Mouse (Mus musculus) erythroblast, embryonic 14.5 days (primary cell): ENCODE data around the gene Oxct1. TPM values are rescaled to one million over a fixed set of nuclear protein-coding genes. Genes with fewer than 3 reads are reported as not detected.

ENCODE experiments used
- H3K27me3 ChIP-seq: 2 replicates; pipeline ENCODE4 v1.6.1; 2012; ENCODE audit warnings: inconsistent platforms; ENCODE audit not compliant: control insufficient read depth
- H3K36me3 ChIP-seq: 2 replicates; pipeline ENCODE4 v1.6.1; 2012; ENCODE audit warnings: mild to moderate bottlenecking, inconsistent platforms; ENCODE audit not compliant: control insufficient read depth
- H3K4me1 ChIP-seq: 2 replicates; pipeline ENCODE4 v1.6.1; 2012; ENCODE audit warnings: inconsistent platforms; ENCODE audit not compliant: control insufficient read depth
- H3K4me3 ChIP-seq: replicated peaks from 2 replicates; pipeline ENCODE3; 2012; ENCODE audit warnings: moderate library complexity, mild to moderate bottlenecking, inconsistent platforms
- H3K9me3 ChIP-seq: 2 replicates; pipeline ENCODE4 v1.6.1; 2012; ENCODE audit warnings: low read length, inconsistent platforms, mixed read lengths; ENCODE audit not compliant: control insufficient read depth
- GATA1 ChIP-seq: IDR thresholded peaks from 2 replicates; pipeline ENCODE4 v1.6.1; 2012; ENCODE audit warnings: low read length, inconsistent platforms, mixed read lengths
- TAL1 ChIP-seq: IDR thresholded peaks from 3 replicates; pipeline ENCODE4 v1.6.1; 2012; ENCODE audit warnings: low read length, inconsistent platforms, mixed read lengths
- polyA plus RNA-seq: library from polyadenylated mRNA; stranded (reverse); fragments of >175 nt; gene quantifications from 2 replicates; pipeline ENCODE4 v1.2.3, GENCODE M21; 2012

The Oxct1 gene
- polyA plus RNA-seq, 1 experiment = 0.70 TPM

GRCm38 (mm10) chr15:4063574-4063973, 37.4 kb downstream of the Oxct1 start:
- H3K9me3 ChIP-seq = no peaks in the 10 kb centered on the region
- TF ChIP-seq TAL1 = no peak
- no peak for TF ChIP-seq GATA1
- no peaks in the 10 kb centered on the region for H3K27me3 ChIP-seq
- no peaks in the 10 kb centered on the region for H3K4me1 ChIP-seq
- peaks cover 2% of the 10 kb centered on the region; the same call in 1 of the 2 replicates for H3K36me3 ChIP-seq
- no peak overlapping the region for H3K4me3 ChIP-seq

- Histone ChIP-seq H3K27me3 (no peaks in the 10 kb centered on the region), H3K4me1 (no peaks in the 10 kb centered on the region), H3K9me3 (no peaks in the 10 kb centered on the region), H3K4me3 (no peak overlapping the region), H3K36me3 (peaks cover 2% of the 10 kb centered on the region; the same call in 1 of the 2 replicates)
- no peak for TF ChIP-seq GATA1
Measured at GRCm38 (mm10) chr15:4064013-4064412, 37.8 kb downstream of the Oxct1 start.

GRCm38 (mm10) chr15:4064694-4065093, 38.5 kb downstream of the Oxct1 start:
- H3K4me3 ChIP-seq = no peak overlapping the region

GRCm38 (mm10) chr15:4067273-4067990, 41.2 kb downstream of the Oxct1 start:
- no peaks in the 10 kb centered on the region for H3K27me3 ChIP-seq
- no peak for TF ChIP-seq TAL1
- no peaks in the 10 kb centered on the region for H3K36me3 ChIP-seq
- H3K4me3 ChIP-seq = no peak overlapping the region
- H3K9me3 ChIP-seq = no peaks in the 10 kb centered on the region
- no peaks in the 10 kb centered on the region for H3K4me1 ChIP-seq

More at GRCm38 (mm10) chr15:4064694-4065093, 38.5 kb downstream of the Oxct1 start:
- no peaks in the 10 kb centered on the region for H3K27me3 ChIP-seq
- H3K9me3 ChIP-seq = no peaks in the 10 kb centered on the region
- no peaks in the 10 kb centered on the region for H3K4me1 ChIP-seq
- no peak for TF ChIP-seq TAL1
- TF ChIP-seq GATA1 = no peak
- peaks cover 2% of the 10 kb centered on the region; the same call in 1 of the 2 replicates for H3K36me3 ChIP-seq

DNA sequence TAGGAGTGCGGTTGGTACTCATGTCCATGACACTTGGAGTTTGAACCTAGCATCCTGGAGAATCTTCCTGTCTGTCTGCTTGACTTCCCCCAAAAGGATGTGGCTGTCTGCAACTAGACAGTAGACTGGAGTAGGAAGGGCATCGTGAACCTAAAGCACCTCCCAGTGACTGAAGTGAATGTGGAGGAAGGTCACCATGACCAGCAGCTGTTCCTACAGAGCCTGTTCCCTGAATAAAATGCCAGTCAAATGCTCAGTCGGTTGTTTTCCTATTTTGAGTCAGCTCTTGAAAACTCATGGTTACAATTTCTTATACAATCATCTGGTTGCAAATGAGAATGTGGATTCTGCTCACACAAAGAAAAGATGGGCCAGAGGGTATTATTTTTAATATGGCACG, 51.8 kb downstream of the Oxct1 start:
- TF ChIP-seq TAL1 = no peak
- no peak for TF ChIP-seq GATA1
- Histone ChIP-seq H3K36me3 (no peaks in the 10 kb centered on the region), H3K27me3 (no peaks in the 10 kb centered on the region), H3K4me1 (no peaks in the 10 kb centered on the region), H3K9me3 (no peaks in the 10 kb centered on the region), H3K4me3 (no peak overlapping the region)

DNA sequence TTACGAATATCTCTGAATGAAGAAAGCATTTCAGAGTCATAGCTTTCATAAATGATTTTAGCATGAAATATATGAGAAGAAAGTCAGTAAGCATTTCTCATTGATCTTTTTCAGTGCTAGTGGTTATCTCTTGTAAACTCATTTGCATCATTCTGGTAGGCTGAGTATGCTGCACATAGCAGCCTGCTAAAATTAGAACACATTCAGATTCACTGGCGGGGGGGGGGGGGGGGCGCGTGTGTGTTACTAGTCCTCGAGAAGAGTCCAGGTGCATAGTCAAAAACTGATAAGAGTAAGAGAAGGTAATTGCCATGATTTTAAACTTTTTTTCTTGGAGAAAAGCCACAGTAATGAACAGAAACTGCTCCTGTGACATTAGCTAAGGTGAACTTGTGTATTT, 52.6 kb downstream of the Oxct1 start:
- no peaks in the 10 kb centered on the region for H3K9me3 ChIP-seq
- no peaks in the 10 kb centered on the region for H3K36me3 ChIP-seq
- no peak for TF ChIP-seq GATA1
- no peak for TF ChIP-seq TAL1
- H3K4me3 ChIP-seq = no peak overlapping the region
- no peaks in the 10 kb centered on the region for H3K4me1 ChIP-seq
- no peaks in the 10 kb centered on the region for H3K27me3 ChIP-seq

DNA sequence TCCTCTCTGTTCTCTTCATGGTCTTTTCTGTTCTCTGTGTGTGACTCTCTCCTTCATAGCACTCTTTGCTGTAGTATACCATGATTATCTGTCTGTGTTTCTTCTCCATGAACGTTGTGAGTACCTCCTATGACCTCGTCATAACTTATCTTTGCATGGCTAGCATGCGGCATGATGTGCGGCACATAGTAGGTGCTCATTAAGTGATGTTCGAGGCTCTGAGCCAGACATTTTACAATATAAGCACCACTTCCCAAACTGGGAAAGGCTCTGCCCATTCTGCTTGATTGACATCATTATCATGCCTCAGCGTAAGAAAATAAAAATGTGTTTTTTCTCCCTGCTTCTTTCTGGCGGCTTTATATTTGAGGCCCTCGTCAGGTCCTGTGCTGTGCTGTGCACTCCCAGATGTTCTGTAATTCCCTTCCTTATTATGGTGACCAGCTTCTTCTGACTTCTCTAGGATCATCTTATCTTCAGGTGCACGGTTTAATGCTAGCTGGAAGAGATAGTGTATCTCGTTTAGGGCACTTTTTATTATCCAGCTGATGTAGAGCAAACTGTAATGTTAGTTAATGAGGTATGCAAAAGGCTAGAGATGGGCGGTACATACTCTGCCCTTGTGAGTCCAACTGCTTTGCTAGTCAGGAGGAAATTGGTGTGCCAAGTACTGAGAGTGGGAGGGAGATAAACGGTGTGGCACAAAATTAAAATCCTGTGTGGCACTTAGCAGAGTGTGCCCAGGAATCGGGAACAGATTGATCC, 53.4 kb downstream of the Oxct1 start:
- no peak overlapping the region for H3K4me3 ChIP-seq
- H3K36me3 ChIP-seq = no peaks in the 10 kb centered on the region
- no peaks in the 10 kb centered on the region for H3K4me1 ChIP-seq
- H3K9me3 ChIP-seq = no peaks in the 10 kb centered on the region
- TF ChIP-seq TAL1 (no peak), GATA1 (no peak)
- no peaks in the 10 kb centered on the region for H3K27me3 ChIP-seq

DNA sequence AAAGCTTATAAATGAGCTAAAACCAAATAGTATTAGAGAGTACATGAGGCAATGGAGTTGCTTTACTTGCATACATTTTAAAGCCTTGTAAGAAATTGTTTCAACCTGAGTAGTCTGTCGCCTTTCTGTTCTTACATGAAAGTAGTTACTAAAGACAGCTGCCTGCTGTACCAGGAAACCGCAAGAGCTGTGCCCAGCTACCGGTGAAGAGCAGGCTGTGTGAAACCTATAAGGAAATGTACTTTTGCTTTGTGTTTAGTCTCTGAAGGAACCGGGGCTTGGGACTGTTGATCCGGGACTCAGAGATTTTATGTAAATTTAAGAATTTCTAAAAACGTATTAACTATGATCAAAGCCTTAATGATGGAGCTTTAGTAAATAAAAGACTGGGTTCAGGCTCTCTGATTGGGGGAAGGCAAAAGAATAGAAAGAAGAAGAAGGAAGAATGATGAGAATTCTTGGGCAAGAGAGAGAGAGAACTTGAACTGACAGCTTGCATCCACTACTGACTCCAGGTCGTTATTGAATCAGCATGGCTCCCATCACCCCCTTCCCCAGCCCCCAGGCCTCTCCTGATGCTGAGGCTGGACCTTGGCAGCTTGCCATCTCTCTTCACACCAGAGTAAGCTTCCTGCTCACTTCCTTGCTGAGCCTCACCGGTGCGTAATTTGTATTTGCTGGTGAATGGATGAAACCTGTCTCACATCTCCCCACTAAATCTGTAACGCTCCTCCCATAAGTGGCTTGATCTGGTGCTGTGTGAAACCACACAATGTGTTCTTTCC, 59.6 kb downstream of the Oxct1 start:
- Histone ChIP-seq H3K4me1 (no peaks in the 10 kb centered on the region), H3K36me3 (no peaks in the 10 kb centered on the region), H3K4me3 (no peak overlapping the region), H3K27me3 (no peaks in the 10 kb centered on the region), H3K9me3 (no peaks in the 10 kb centered on the region)
- no peak for TF ChIP-seq TAL1
- no peak for TF ChIP-seq GATA1

DNA sequence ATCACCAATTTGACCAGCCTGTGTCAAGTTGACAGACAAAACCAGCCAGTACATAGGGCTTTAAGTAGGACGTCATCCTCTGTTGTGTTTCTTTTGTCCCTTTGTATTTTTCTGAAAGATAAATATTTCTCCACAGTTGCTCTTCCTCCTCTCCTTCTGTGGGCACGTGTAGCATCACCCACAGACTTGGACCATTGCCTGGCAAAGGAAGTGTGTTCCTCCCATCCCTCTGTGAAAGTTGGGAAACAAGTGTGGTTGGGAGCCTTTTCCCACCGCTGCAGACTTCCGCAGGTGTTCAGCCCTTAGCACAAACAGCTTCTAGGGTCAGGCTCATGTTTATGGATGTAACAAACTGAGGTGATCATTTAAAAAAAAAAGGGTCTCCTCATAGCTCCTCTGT, 61.3 kb downstream of the Oxct1 start:
- H3K4me3 ChIP-seq = no peak overlapping the region
- no peaks in the 10 kb centered on the region for H3K36me3 ChIP-seq
- no peaks in the 10 kb centered on the region for H3K27me3 ChIP-seq
- TF ChIP-seq GATA1 (no peak), TAL1 (no peak)
- H3K9me3 ChIP-seq = no peaks in the 10 kb centered on the region
- no peaks in the 10 kb centered on the region for H3K4me1 ChIP-seq
